Mouse (Mus musculus): ENCODE measurements at regions not wholly inside any gene's neighbourhood (a gene's known extent, or its start where the extent isn't known, plus 50 kb on each side); places are given as distances from the start of the nearest gene placed in this dataset.
A peak's percentile ranks its signal among the peaks of the same experiment; 100 is the strongest.
"Not testable (repeated sequence)": the region's sequence is repeated elsewhere in the genome, so short reads cannot be mapped to it uniquely, and the experiment has no call there.

GRCm38 (mm10) chr16:12700088-12700487 lies 409.4 kb upstream of the Ercc4 start:
- no peak for DNase-seq (ENCODE audit: low read depth)

- no peak for DNase-seq (ENCODE audit: low read depth)
Observed at GRCm38 (mm10) chr16:12703818-12704590, 405.5 kb upstream of the Ercc4 start.

GRCm38 (mm10) chr16:12706907-12707306 lies 402.6 kb upstream of the Ercc4 start:
- DNase-seq (ENCODE audit: low read depth): no peak

- not testable (repeated sequence) for DNase-seq (ENCODE audit: low read depth)
Observed at GRCm38 (mm10) chr16:12721368-12721767, 388.1 kb upstream of the Ercc4 start.

GRCm38 (mm10) chr16:12726043-12726442 lies 383.4 kb upstream of the Ercc4 start:
- no peak for DNase-seq (ENCODE audit: low read depth)

GRCm38 (mm10) chr16:12730167-12730730 lies 379.2 kb upstream of the Ercc4 start:
- DNase-seq (ENCODE audit: low read depth): not testable (repeated sequence)

- no peak for DNase-seq (ENCODE audit: low read depth)
Observed at GRCm38 (mm10) chr16:12731588-12731987, 377.9 kb upstream of the Ercc4 start.

- peak; percentile 17 for DNase-seq (ENCODE audit: low read depth)
Observed at GRCm38 (mm10) chr16:12742472-12742871, 367.0 kb upstream of the Ercc4 start.

GRCm38 (mm10) chr16:12753181-12753580 lies 356.3 kb upstream of the Ercc4 start:
- no peak for DNase-seq (ENCODE audit: low read depth)

- no peak for DNase-seq (ENCODE audit: low read depth)
Observed at GRCm38 (mm10) chr16:12754361-12754760, 355.1 kb upstream of the Ercc4 start.

GRCm38 (mm10) chr16:12758594-12758993 lies 350.9 kb upstream of the Ercc4 start:
- peak; percentile 4 for DNase-seq (ENCODE audit: low read depth)

GRCm38 (mm10) chr16:12764166-12764565 lies 345.3 kb upstream of the Ercc4 start:
- DNase-seq (ENCODE audit: low read depth): no peak

- DNase-seq (ENCODE audit: low read depth): peak; percentile 8
Observed at GRCm38 (mm10) chr16:12764608-12765007, 344.9 kb upstream of the Ercc4 start.

- DNase-seq (ENCODE audit: low read depth): no peak
Observed at GRCm38 (mm10) chr16:12766846-12767245, 342.6 kb upstream of the Ercc4 start.

- no peak for DNase-seq (ENCODE audit: low read depth)
Observed at GRCm38 (mm10) chr16:12768161-12768895, 341.2 kb upstream of the Ercc4 start.

- DNase-seq (ENCODE audit: low read depth): no peak
Observed at GRCm38 (mm10) chr16:12770482-12770881, 339.0 kb upstream of the Ercc4 start.

- DNase-seq (ENCODE audit: low read depth): peak; percentile 15
Observed at GRCm38 (mm10) chr16:12772535-12772934, 336.9 kb upstream of the Ercc4 start.

GRCm38 (mm10) chr16:12775876-12776275 lies 333.6 kb upstream of the Ercc4 start:
- no peak for DNase-seq (ENCODE audit: low read depth)

- DNase-seq (ENCODE audit: low read depth): no peak
Observed at GRCm38 (mm10) chr16:12779079-12779478, 330.4 kb upstream of the Ercc4 start.

- no peak for DNase-seq (ENCODE audit: low read depth)
Observed at GRCm38 (mm10) chr16:12780635-12781034, 328.8 kb upstream of the Ercc4 start.

- DNase-seq (ENCODE audit: low read depth): no peak
Observed at GRCm38 (mm10) chr16:12785828-12786227, 323.7 kb upstream of the Ercc4 start.

- DNase-seq (ENCODE audit: low read depth): no peak
Observed at GRCm38 (mm10) chr16:12798523-12798922, 311.0 kb upstream of the Ercc4 start.

- DNase-seq (ENCODE audit: low read depth): no peak
Observed at GRCm38 (mm10) chr16:12800181-12800580, 309.3 kb upstream of the Ercc4 start.
